Mouse (Mus musculus) midbrain, embryonic 14.5 days (tissue): ENCODE results near the gene Gm8300. TPM values are rescaled to one million over a fixed set of nuclear protein-coding genes. Genes with fewer than 3 reads are reported as not detected.
"Not testable (repeated sequence)": the region's sequence is repeated elsewhere in the genome, so short reads cannot be mapped to it uniquely, and the experiment has no call there.

ENCODE experiments used
- ATAC-seq: fragments of 200-750 bp; cut with Nextera tagmentation; 2 replicates; pipeline ENCODE4 v1.8.0; 2017; ENCODE audit warnings: moderate number of reproducible peaks, moderate library complexity; ENCODE audit not compliant: low FRiP score, low TSS enrichment
- DNase-seq: peaks from one replicate; pipeline ENCODE4 v3.0.0-alpha.2; 2015
- H3K27ac ChIP-seq: fragments of 300-500 bp; sonication (generic); replicated peaks from 2 replicates; pipeline ENCODE4 v1.5.1; 2014; ENCODE audit warnings: mild to moderate bottlenecking, low read depth, low read length, moderate library complexity
- H3K27me3 ChIP-seq: fragments of 300-500 bp; sonication (generic); 2 replicates; pipeline ENCODE4 v1.6.1; 2014; ENCODE audit warnings: low read length, control low read depth, mixed read lengths; ENCODE audit not compliant: control insufficient read depth, insufficient read depth
- H3K36me3 ChIP-seq: fragments of 300-500 bp; sonication (generic); 2 replicates; pipeline ENCODE4 v1.6.1; 2014; ENCODE audit warnings: low read length, control low read depth; ENCODE audit not compliant: control insufficient read depth, insufficient read depth
- H3K4me1 ChIP-seq: fragments of 300-500 bp; sonication (generic); 2 replicates; pipeline ENCODE4 v1.6.1; 2014; ENCODE audit warnings: mild to moderate bottlenecking, antibody characterized with exemption, low read length, control low read depth; ENCODE audit not compliant: control insufficient read depth, insufficient read depth
- H3K4me2 ChIP-seq: fragments of 300-500 bp; sonication (generic); 2 replicates; pipeline ENCODE4 v1.6.1; 2014; ENCODE audit warnings: mild to moderate bottlenecking, low read length, moderate library complexity
- H3K4me3 ChIP-seq: fragments of 300-500 bp; sonication (generic); replicated peaks from 2 replicates; pipeline ENCODE4 v1.5.1; 2014; ENCODE audit warnings: low read depth, low read length
- H3K9ac ChIP-seq: fragments of 300-500 bp; sonication (generic); replicated peaks from 2 replicates; pipeline ENCODE4 v1.6.1; 2014; ENCODE audit warnings: mild to moderate bottlenecking, low read length, moderate library complexity
- H3K9me3 ChIP-seq: fragments of 300-500 bp; sonication (generic); 2 replicates; pipeline ENCODE4 v1.6.1; 2016; ENCODE audit warnings: low read length, control low read depth, mixed read lengths; ENCODE audit not compliant: control insufficient read depth
- WGBS: fragments of 180-500 bp; shearing (Covaris S2); extraction: QIAGEN DNeasy Blood & Tissue Kit; methylation state at CpG from one replicate; pipeline ENCODE4 v1.1.7; 2014; 5-methylcytosine and 5-hydroxymethylcytosine counted together
- polyA plus RNA-seq: library from polyadenylated mRNA; unstranded; fragments of >200 nt; fragmentation: Nextera tagmentation; extraction: Ambion mirVana; gene quantifications from 2 replicates; pipeline ENCODE4 v1.2.1, GENCODE M21; 2014

Gm8300 gene
- polyA plus RNA-seq: not detected in 2 replicates

DNA sequence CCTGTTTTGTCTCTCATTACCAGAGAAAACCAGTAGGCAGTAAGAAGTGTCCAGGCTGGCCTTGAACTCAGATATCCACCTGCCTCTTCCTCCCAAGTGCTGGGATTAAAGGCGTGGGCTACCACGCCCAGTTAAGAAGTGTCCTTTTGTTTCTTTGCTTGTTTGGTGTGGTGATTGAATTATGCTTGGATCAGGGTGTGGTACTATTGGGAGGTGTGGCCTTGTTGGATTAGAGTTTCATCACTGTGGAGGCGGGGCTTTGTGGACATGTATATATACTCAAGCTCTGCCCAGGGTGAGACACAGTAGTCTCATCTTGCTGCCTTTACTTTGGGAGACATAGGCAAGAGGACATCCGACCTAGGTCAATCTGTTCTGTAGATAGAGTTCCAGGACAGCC lies at the start of gene Gm8300:
Gm8300 (plus strand) TSS at position 301 of the 400 bp plus-strand sequence.
- H3K27ac ChIP-seq, H3K4me2 ChIP-seq, H3K9ac ChIP-seq, ATAC-seq, H3K4me3 ChIP-seq, H3K4me1 ChIP-seq, DNase-seq, H3K36me3 ChIP-seq, H3K27me3 ChIP-seq, H3K9me3 ChIP-seq: not testable (repeated sequence)
- WGBS: 79% methylated on average over 4 of the region's 4 CpGs

DNA sequence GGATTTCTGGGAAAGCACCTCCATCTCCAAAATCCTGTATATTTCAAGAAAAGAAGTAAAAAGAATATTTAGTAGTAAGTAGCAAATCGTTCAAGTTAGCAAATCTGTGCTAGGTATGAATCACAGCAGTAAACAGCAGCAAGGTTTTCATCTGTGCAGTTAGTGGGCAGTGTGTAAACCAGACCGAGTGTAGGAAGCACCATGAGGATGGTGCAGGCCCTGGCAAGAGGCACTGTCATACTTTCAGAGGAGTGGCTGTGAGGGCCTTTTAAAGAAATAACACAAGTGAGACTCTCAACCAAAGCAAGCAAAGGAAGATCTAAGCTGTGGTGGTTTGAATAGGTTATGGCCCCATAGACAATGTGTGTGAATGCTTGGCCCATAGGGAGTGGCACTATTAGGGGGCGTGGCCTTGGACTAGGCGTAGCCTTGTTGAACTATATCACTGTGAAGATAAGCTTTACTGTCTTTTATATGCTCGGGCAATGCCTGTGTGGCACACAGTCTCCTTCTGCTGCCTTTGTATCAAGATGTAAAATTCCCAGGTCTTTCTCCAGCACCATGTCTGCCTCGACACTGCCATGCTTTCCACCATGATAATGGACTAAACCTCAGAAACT lies 49.3 kb upstream of the Gm8300 start:
- ATAC-seq: no peak
- 89% methylated on average over 6 of the region's 6 CpGs for WGBS
- no peak overlapping the region for H3K4me3 ChIP-seq
- peaks cover 70% of the 10 kb centered on the region for H3K36me3 ChIP-seq
- H3K27ac ChIP-seq: no peak overlapping the region
- no peaks in the 10 kb centered on the region for H3K4me1 ChIP-seq
- no peak for DNase-seq
- no peaks in the 10 kb centered on the region for H3K9me3 ChIP-seq
- no peaks in the 10 kb centered on the region for H3K27me3 ChIP-seq
- no peak overlapping the region for H3K4me2 ChIP-seq
- no peak overlapping the region for H3K9ac ChIP-seq

DNA sequence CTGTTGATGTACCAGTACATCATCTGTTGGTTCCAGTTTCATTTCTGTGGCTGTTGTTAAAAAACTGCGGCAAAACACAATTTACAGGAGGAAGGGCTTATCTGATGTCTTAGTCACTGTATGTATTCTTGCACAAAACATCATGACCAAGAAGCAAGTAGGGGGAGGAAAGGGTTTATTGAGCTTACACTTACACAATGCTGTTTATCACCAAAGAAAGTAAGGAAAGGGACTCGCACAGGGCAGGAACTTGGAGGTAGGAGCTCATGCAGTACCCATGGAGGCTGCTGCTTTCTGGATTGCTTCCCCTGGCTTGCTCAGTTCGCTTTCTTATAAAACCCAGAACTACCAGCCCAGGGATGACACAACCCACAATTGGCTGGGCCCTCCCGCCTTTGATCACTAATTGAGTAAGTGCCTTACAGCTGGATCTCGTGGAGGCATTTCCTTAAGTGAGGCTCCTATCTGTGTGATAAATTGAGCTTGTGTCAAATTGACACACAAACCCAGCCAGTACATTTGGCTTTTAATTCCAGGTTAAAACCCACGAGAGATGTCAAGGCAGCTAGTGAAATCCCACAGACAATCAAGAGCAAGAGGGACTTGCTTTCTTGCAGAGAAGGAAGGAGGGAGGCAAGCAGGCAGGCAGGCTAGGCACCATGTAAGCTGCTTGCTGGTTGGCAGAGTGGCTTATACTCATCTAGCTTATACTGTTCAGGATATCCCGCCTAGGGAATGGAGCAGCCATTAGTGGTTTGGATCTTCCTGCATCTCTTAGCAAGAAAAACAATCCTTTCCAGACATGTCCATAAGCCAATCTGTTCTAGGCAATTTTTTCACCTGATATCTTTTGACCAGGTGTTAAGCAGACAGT lies 43.6 kb upstream of the Gm8300 start:
- Histone ChIP-seq H3K4me2 (peak overlapping the region; percentile 76), H3K27ac (no peak overlapping the region), H3K36me3 (peaks cover 21% of the 10 kb centered on the region), H3K27me3 (no peaks in the 10 kb centered on the region), H3K4me3 (peak overlapping the region; percentile 68), H3K9ac (peak overlapping the region; percentile 85; the same call in 1 of the 2 replicates), H3K4me1 (peaks cover 8% of the 10 kb centered on the region), H3K9me3 (no peaks in the 10 kb centered on the region)
- ATAC-seq (no peak), DNase-seq (no peak)
- WGBS: 79% methylated on average over 7 of the region's 7 CpGs

DNA sequence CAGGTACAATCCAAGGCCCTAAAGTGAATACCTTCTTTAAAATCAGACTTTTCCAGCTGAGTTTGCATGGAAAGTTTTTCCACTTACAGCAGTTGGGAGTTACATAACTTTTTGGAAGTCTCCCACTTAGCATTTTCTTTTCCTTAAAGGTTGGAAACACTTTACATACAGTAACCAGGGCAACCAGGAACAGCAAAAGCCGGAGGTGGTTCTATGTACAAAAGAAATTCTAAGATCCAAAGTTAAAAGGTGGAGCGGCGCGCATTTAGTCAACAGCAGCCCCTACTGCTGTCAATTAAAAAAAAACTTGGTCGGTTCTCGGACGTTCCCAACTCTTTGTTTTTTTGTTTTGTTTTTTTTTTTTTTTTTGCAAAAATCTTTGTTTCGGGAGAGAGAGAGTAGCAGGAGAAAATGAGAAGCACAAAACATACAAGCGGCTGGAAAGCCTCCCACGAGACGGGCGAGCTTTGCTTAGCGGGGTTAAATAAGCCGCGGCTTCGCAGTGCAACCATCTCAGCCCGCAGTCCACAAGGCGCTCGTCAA lies 42.6 kb upstream of the Gm8300 start:
- ATAC-seq: no peak
- no peaks in the 10 kb centered on the region for H3K9me3 ChIP-seq

DNA sequence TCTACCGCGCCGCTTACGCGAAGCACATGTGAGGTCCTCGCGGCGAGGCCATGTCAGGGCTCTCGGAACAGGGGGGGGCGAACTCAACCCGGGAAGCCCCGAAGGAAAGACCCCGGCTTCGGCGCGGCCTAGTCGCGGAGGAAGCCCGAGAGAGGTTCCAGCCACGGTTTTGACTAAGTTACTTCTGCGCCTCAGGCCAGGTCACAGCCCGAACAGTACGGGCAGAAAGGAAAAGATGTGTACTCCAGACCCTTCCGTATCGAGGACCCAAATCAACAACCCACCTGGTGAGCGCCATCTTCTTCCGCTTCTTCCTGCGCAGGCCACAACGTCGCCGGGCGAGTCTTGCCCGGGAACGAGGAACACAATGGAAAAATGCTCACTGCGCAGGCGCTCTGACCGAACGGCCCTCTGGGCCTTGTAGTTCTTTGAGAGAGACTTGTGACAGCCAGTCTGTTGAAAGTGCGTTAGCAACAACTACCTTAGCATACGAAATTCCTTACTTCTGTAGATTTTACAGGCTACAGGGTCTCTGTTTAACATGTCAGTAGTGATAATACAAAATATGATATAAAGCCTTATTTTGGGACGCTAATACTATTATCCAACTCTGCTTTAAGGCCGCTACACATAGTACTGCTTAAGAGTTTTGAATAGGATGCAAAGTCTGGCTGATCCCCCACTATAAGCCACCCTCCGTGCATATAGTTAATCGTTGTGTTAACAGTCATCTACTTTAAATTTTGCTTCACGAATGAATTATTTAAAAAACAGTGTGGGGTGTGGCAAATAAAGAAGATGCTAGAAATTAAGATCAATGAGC lies 41.9 kb upstream of the Gm8300 start, which contains the start of gene Snw1:
Snw1 (minus strand) TSS at position 311 of the 823 bp plus-strand sequence.
- WGBS: 3% methylated on average over 45 of the region's 45 CpGs
- H3K27ac ChIP-seq: peak within 1 kb of the TSS; percentile 91
- H3K4me2 ChIP-seq: peak within 1 kb of the TSS; percentile 76
- peaks cover 15% of the 10 kb centered on the region for H3K36me3 ChIP-seq
- no peaks in the 10 kb centered on the region for H3K27me3 ChIP-seq
- H3K9me3 ChIP-seq: no peaks in the 10 kb centered on the region
- peak within 1 kb of the TSS; percentile 68 for H3K4me3 ChIP-seq
- H3K4me1 ChIP-seq: peaks cover 8% of the 10 kb centered on the region
- ATAC-seq (peak; percentile 96), DNase-seq (peak; percentile 98)
- peak within 1 kb of the TSS; percentile 85 for H3K9ac ChIP-seq

More for the DNA sequence above, 42.6 kb upstream of the Gm8300 start:
- H3K9ac ChIP-seq: peak overlapping the region; percentile 85
- peak overlapping the region; percentile 68 for H3K4me3 ChIP-seq
- peaks cover 8% of the 10 kb centered on the region for H3K4me1 ChIP-seq
- DNase-seq: peak; percentile 39
- under 1% methylated on average over 19 of the region's 19 CpGs for WGBS
- H3K27me3 ChIP-seq: no peaks in the 10 kb centered on the region
- peak overlapping the region; percentile 76 for H3K4me2 ChIP-seq
- H3K27ac ChIP-seq: peak overlapping the region; percentile 91
- H3K36me3 ChIP-seq: peaks cover 21% of the 10 kb centered on the region

DNA sequence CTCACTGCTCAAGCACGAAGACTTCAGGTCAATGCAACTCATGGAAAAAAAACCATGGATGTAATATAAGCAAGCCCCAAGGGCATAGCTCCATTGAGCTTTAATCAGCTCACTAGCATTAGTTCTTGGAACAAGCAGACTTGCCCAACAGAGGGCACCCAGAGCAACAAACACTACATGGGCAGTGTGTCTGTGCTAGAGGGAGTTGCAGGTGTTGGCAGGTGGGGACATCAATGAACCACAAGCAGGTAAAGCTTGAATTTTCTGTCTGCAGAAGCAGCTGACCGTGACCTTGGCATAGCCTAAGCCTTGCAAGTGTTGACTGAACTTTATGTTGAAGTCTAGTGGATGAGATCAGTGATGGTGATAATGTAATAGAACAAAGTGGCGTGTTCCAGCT lies 39.4 kb upstream of the Gm8300 start:
- Histone ChIP-seq H3K9ac (no peak overlapping the region), H3K4me2 (no peak overlapping the region), H3K27ac (no peak overlapping the region), H3K4me1 (peaks cover 8% of the 10 kb centered on the region), H3K9me3 (no peaks in the 10 kb centered on the region), H3K27me3 (no peaks in the 10 kb centered on the region), H3K36me3 (no peaks in the 10 kb centered on the region), H3K4me3 (no peak overlapping the region)
- no peak for DNase-seq
- 88% methylated on average over 3 of the region's 3 CpGs for WGBS
- no peak for ATAC-seq

DNA sequence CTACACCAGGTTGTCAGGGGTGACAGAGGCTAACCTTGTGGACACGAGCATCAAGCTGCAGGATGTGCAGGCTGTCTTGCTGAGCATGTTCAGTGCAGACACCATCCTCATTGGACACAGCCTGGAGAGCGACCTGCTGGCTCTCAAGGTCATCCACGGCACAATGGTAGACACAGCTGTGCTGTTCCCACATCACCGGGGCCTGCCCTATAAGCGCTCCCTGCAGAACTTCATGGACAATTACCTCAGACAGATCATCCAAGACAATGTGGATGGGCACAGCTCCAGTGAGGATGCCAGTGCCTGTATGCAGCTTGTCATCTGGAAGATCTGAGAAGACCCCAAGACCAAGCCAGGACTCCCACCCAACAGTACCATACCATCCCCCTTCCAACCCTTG lies 31.6 kb upstream of the Gm8300 start:
- 88% methylated on average over 5 of the region's 5 CpGs for WGBS

DNA sequence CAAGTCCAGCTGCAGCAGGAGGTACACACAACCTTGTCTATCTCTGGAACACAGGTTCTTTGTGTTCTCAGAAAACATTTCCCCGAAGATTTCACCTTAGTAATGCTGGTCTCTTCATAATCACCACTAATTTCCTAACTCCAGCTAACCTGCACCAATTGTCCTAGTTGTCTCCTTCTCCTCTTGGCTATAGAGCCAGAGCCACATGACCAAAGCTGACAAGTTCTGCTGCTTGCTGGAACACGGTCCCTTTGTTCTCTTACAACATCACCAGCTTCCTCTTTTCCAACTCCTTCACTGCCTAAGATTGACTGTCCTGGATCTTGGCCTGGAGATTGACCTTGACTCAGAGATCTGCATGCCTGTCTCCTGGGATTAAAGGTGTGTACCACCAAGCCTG lies 25.4 kb upstream of the Gm8300 start:
- not testable (repeated sequence) for H3K4me2 ChIP-seq, H3K36me3 ChIP-seq, H3K9ac ChIP-seq, H3K9me3 ChIP-seq, ATAC-seq, DNase-seq, H3K27me3 ChIP-seq, H3K4me3 ChIP-seq, H3K27ac ChIP-seq, H3K4me1 ChIP-seq
- WGBS: 66% methylated on average over 2 of the region's 2 CpGs

More for the DNA sequence above, 31.6 kb upstream of the Gm8300 start:
- H3K9ac ChIP-seq, ATAC-seq, H3K4me1 ChIP-seq, H3K9me3 ChIP-seq, DNase-seq, H3K36me3 ChIP-seq, H3K27me3 ChIP-seq, H3K27ac ChIP-seq, H3K4me2 ChIP-seq, H3K4me3 ChIP-seq: not testable (repeated sequence)
